Mouse (Mus musculus) central nervous system, embryonic 18 days (tissue): ENCODE data around the gene Bend5. TPM values are rescaled to one million over a fixed set of nuclear protein-coding genes. Genes with fewer than 3 reads are reported as not detected.

Source experiments
- polyA plus RNA-seq: library from polyadenylated mRNA; depleted of rRNA; stranded (reverse); fragments of >200 nt; gene quantifications from 2 replicates; pipeline ENCODE4 v1.2.3, GENCODE M21; 2012; rRNA removed

Bend5 gene
- 38.1 and 39.7 TPM in 2 replicates for polyA plus RNA-seq

DNA sequence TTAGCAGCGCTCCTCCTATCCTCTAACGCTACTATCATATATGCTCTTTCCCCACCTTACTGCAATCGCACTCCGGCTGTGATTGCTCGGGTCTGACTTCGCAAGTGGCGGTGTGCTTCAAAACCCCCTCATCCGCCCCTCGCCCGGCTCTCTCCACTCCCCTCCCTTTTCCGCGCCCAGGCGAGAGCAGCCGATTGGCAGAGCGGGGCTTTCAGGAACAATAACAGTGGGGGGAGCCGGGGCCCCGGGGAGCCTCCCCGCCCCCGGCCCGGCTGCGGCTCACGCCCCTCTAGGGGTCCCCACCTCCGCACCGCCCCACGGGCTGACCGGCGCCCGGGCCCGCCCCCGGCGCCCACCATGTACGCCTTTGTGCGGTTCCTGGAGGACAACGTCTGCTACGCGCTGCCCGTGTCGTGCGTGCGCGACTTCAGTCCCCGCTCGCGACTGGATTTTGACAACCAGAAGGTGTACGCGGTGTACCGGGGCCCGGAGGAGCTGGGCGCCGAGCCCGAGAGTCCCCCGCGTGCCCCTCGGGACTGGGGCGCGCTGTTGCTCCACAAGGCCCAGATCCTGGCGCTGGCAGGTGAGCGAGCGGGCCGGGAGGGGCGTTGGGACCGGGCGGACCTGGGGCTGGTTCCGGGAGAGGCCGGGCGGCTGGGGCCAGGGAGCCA lies at the start of gene Bend5:
Gene Bend5 (plus strand): TSS at position 189 of the 671 bp plus-strand sequence.

